Mouse (Mus musculus): ENCODE measurements around the gene Epha4. TPM values are rescaled to one million over a fixed set of nuclear protein-coding genes. Genes with fewer than 3 reads are reported as not detected.

The Epha4 gene
- polyA plus RNA-seq, 1 experiment, result 0.22 TPM

DNA sequence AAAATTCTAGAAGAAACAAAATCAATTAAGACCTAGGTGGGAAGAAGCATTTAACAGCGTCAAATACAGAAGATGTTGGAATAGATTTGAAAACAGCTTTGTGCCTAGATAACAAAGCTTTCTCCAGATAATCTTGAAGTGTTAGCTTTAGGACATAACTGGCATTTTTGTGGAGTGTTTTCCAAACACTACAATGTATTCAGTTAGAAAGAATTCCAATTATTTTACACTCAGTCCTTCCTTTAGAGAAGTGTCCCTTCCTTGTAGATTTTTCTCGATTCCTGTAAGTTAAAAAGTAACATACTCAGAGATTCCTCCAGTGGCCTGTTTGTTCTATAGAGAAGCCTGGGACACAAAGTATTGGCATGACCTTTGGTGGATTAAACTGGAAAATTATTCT lies 23.7 kb upstream of the Epha4 start:
- Histone ChIP-seq H3K27ac (ENCODE audit: control insufficient read depth, insufficient read depth, low read depth, low read length) (no peak overlapping the region), H3K27me3 (ENCODE audit: control insufficient read depth, insufficient read depth, low read length) (no peaks in the 10 kb centered on the region), H3K36me3 (ENCODE audit: control insufficient read depth, insufficient read depth, low read length) (no peaks in the 10 kb centered on the region), H3K4me3 (ENCODE audit: control insufficient read depth, low read depth, low read length) (no peak overlapping the region), H3K4me1 (ENCODE audit: control insufficient read depth, insufficient read depth, low read length) (peaks cover 3% of the 10 kb centered on the region; the same call in 1 of the 2 replicates)
- TF ChIP-seq CTCF (IDR thresholded peaks at IDR 0.05; ENCODE audit: control insufficient read depth, insufficient read depth, insufficient replicate concordance, low read depth, low read length) (no peak), POLR2A (IDR thresholded peaks at IDR 0.05; ENCODE audit: control insufficient read depth, low read depth, low read length) (no peak)

DNA sequence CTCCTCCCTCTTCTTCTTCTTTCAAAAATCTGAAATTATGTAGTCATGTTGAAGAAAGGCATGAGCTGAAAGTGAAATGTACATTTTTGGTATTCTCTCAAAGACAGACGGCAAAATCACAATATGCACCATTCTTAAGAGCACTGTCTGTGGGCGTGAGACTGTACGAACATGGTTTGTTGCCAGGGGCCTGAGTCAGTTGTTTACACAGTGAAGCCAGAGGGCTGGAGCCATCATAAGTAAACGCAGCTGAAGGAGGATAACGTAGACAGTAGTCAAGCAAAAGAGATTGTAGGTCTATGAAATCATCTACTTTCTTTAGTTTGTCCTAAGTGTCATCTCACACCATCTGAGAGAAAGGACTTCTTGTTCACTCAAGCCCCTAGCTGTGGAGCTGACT lies 21.0 kb upstream of the Epha4 start:
- no peak for TF ChIP-seq CTCF (IDR thresholded peaks at IDR 0.05; ENCODE audit: control insufficient read depth, insufficient read depth, insufficient replicate concordance, low read depth, low read length)
- no peak for TF ChIP-seq POLR2A (IDR thresholded peaks at IDR 0.05; ENCODE audit: control insufficient read depth, low read depth, low read length)
- H3K4me1 ChIP-seq (ENCODE audit: control insufficient read depth, insufficient read depth, low read length), result peaks cover 3% of the 10 kb centered on the region; the same call in 1 of the 2 replicates
- no peaks in the 10 kb centered on the region for H3K27me3 ChIP-seq (ENCODE audit: control insufficient read depth, insufficient read depth, low read length)
- H3K36me3 ChIP-seq (ENCODE audit: control insufficient read depth, insufficient read depth, low read length), result no peaks in the 10 kb centered on the region
- no peak overlapping the region for H3K4me3 ChIP-seq (ENCODE audit: control insufficient read depth, low read depth, low read length)
- no peak overlapping the region for H3K27ac ChIP-seq (ENCODE audit: control insufficient read depth, insufficient read depth, low read depth, low read length)

DNA sequence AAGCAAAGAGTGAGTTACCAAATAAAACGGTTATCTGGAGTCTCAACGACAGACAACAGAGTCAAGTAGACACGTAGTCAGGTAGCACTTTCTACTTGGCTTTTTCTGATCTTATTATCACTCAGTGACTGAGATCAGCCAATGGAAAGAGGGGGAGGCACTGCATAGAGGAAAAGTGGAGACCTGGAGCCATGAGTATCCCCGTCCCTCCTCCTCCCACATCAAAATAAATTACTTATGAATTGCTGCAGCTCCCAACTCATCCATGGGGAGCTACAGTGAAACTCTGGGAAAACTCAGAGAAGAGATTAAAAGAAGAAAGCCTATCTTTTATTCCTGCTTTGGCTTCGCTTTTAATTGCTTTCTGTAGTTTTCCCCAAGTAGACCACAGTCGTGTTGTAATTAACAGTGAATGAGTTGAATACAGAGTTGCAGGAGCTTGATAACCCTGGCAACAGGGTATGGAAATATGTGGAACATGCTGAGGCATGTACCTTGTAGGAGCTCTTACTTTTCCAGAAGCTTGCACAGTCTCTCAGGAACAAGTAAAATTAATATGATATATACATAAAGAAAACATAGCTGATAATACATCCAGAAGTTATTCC lies 17.8 kb upstream of the Epha4 start:
- Histone ChIP-seq H3K36me3 (ENCODE audit: control insufficient read depth, insufficient read depth, low read length) (no peaks in the 10 kb centered on the region), H3K4me3 (ENCODE audit: control insufficient read depth, low read depth, low read length) (no peak overlapping the region), H3K27me3 (ENCODE audit: control insufficient read depth, insufficient read depth, low read length) (no peaks in the 10 kb centered on the region), H3K27ac (ENCODE audit: control insufficient read depth, insufficient read depth, low read depth, low read length) (no peak overlapping the region), H3K4me1 (ENCODE audit: control insufficient read depth, insufficient read depth, low read length) (peaks cover 3% of the 10 kb centered on the region; the same call in 1 of the 2 replicates)
- TF ChIP-seq POLR2A (IDR thresholded peaks at IDR 0.05; ENCODE audit: control insufficient read depth, low read depth, low read length) (no peak), CTCF (IDR thresholded peaks at IDR 0.05; ENCODE audit: control insufficient read depth, insufficient read depth, insufficient replicate concordance, low read depth, low read length) (no peak)

DNA sequence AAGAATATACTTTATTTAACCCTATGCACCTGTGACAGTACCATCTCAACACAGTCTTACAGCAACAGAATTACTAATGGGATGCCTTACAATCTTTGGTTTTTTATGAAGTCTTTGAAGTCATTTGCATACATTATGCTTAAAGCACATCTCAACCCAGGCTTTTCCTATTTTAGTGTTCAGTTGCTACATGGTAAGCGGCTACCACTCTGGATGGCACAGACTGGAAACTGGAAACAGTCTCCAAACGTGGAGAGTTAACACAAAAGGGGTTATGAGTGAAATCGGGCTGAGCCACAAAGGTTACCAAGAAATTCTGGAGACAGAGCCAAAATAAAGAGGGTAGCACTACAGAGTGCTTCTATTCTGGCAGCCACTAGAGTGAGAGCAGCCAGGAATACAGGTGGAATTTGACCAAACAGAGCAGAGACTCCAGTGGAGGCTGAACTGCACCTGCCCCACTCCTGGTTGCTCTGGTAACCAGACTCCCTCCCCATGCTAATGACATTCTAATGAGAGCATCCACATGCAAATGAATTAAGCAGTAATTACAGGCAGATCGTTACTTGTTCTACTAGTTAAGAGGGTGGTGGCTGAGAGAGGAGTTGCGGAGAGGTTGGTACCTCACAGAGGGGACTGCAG lies 17.2 kb upstream of the Epha4 start:
- no peaks in the 10 kb centered on the region for H3K27me3 ChIP-seq (ENCODE audit: control insufficient read depth, insufficient read depth, low read length)
- H3K27ac ChIP-seq (ENCODE audit: control insufficient read depth, insufficient read depth, low read depth, low read length), result no peak overlapping the region

DNA sequence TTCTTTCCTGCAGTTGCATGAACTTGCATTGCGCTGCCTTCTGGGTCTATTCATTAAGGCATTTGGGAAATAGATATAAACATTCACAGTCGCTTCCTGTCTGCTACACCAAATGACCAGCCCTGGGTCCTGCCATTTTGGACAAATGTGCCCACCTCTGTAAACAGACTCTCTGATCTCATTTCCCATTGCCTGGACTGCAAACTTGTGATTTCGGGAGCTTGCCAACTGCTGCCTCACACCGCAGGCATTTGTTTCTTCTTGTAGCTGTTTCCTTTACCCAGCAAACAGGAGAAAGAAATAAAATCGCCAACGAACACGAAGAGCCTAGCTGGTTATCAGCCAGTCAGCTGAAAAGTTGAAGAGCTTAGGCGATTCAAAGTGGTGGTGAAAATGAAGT lies 10.2 kb upstream of the Epha4 start:
- no peak for TF ChIP-seq CTCF (IDR thresholded peaks at IDR 0.05; ENCODE audit: control insufficient read depth, insufficient read depth, insufficient replicate concordance, low read depth, low read length)
- no peak for TF ChIP-seq POLR2A (IDR thresholded peaks at IDR 0.05; ENCODE audit: control insufficient read depth, low read depth, low read length)
- Histone ChIP-seq H3K27ac (ENCODE audit: control insufficient read depth, insufficient read depth, low read depth, low read length) (no peak overlapping the region), H3K4me1 (ENCODE audit: control insufficient read depth, insufficient read depth, low read length) (no peaks in the 10 kb centered on the region; the same call in 1 of the 2 replicates), H3K27me3 (ENCODE audit: control insufficient read depth, insufficient read depth, low read length) (no peaks in the 10 kb centered on the region), H3K36me3 (ENCODE audit: control insufficient read depth, insufficient read depth, low read length) (no peaks in the 10 kb centered on the region), H3K4me3 (ENCODE audit: control insufficient read depth, low read depth, low read length) (no peak overlapping the region)

More for the DNA sequence above, 17.2 kb upstream of the Epha4 start:
- peaks cover 3% of the 10 kb centered on the region; the same call in 1 of the 2 replicates for H3K4me1 ChIP-seq (ENCODE audit: control insufficient read depth, insufficient read depth, low read length)
- no peaks in the 10 kb centered on the region for H3K36me3 ChIP-seq (ENCODE audit: control insufficient read depth, insufficient read depth, low read length)
- no peak overlapping the region for H3K4me3 ChIP-seq (ENCODE audit: control insufficient read depth, low read depth, low read length)
- TF ChIP-seq POLR2A (IDR thresholded peaks at IDR 0.05; ENCODE audit: control insufficient read depth, low read depth, low read length) (no peak), CTCF (IDR thresholded peaks at IDR 0.05; ENCODE audit: control insufficient read depth, insufficient read depth, insufficient replicate concordance, low read depth, low read length) (no peak)

DNA sequence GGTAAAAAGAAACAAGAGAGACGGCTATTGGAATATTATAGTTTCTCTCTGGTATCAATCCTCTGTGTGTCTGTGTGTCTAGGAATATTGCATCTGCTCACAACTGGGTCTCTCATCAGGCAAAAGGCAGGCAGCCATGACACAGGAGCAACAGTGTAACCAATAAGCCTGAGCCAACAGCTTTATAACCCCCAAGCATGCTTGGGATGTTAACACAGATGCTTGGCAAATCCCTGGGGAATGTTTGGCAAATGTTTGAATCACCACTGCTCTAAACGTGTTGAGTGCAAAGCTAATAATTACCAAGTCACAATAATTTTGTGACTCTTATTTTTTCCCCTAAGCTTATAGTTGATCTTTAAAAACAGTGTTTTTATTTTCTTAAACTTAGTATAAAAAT lies 8.5 kb upstream of the Epha4 start:
- Histone ChIP-seq H3K4me3 (ENCODE audit: control insufficient read depth, low read depth, low read length) (no peak overlapping the region), H3K4me1 (ENCODE audit: control insufficient read depth, insufficient read depth, low read length) (no peaks in the 10 kb centered on the region; the same call in 1 of the 2 replicates), H3K27me3 (ENCODE audit: control insufficient read depth, insufficient read depth, low read length) (no peaks in the 10 kb centered on the region), H3K36me3 (ENCODE audit: control insufficient read depth, insufficient read depth, low read length) (no peaks in the 10 kb centered on the region), H3K27ac (ENCODE audit: control insufficient read depth, insufficient read depth, low read depth, low read length) (no peak overlapping the region)
- TF ChIP-seq CTCF (IDR thresholded peaks at IDR 0.05; ENCODE audit: control insufficient read depth, insufficient read depth, insufficient replicate concordance, low read depth, low read length), result no peak
- no peak for TF ChIP-seq POLR2A (IDR thresholded peaks at IDR 0.05; ENCODE audit: control insufficient read depth, low read depth, low read length)

DNA sequence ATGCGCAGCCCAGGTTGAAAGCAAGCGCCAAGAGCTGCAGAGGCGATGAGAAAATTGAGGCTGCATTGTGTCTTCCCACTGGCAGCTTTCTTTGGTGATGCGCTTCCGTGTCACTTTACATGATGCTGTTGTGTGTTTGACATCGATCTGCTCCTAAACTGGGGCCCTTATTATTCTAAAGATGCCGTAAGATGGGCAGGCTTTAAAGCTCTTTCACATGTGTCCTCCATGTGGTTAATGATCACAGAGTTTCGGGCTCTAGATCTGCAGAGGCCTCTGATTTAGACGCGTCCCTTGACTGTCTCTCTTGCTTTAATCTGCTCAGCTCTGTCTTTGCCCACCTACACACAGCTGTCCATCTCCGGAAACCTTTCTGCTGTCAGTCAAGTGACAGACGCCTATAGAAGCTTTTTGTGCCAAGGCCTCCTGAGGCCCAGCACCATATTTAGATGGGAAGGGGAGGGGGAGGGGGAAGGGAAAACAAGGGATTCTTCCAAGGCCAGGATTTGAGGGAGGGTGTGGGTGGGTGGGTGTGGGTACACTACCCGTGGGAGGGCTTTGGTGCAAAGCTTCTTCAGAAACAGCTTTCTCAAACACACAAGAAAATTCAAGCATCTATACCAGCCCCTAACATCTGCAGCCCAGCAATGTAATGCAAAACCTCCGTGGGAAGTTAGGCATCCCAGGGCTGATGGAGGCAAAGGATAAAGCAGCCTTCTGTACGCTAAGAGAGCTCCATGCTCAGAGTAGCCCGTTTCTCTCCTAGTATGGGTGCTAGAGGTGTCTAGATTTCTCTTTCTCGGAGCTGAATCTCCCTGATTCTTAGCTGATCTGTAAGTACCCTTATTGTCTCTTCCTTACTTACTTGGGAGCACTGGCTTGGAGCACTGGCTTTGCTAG lies 7.0 kb upstream of the Epha4 start:
- no peaks in the 10 kb centered on the region for H3K27me3 ChIP-seq (ENCODE audit: control insufficient read depth, insufficient read depth, low read length)
- H3K4me1 ChIP-seq (ENCODE audit: control insufficient read depth, insufficient read depth, low read length), result no peaks in the 10 kb centered on the region; the same call in 1 of the 2 replicates
- no peak overlapping the region for H3K4me3 ChIP-seq (ENCODE audit: control insufficient read depth, low read depth, low read length)
- no peaks in the 10 kb centered on the region for H3K36me3 ChIP-seq (ENCODE audit: control insufficient read depth, insufficient read depth, low read length)
- H3K27ac ChIP-seq (ENCODE audit: control insufficient read depth, insufficient read depth, low read depth, low read length), result no peak overlapping the region
- TF ChIP-seq POLR2A (IDR thresholded peaks at IDR 0.05; ENCODE audit: control insufficient read depth, low read depth, low read length) (no peak), CTCF (IDR thresholded peaks at IDR 0.05; ENCODE audit: control insufficient read depth, insufficient read depth, insufficient replicate concordance, low read depth, low read length) (no peak)
